Mouse (Mus musculus): ENCODE measurements around the gene Cidec. TPM values are rescaled to one million over a fixed set of nuclear protein-coding genes. Genes with fewer than 3 reads are reported as not detected.
A peak's percentile ranks its signal among the peaks of the same experiment; 100 is the strongest.

The Cidec gene
- polyA plus RNA-seq, 1 experiment from 2014 or later: not detected

DNA sequence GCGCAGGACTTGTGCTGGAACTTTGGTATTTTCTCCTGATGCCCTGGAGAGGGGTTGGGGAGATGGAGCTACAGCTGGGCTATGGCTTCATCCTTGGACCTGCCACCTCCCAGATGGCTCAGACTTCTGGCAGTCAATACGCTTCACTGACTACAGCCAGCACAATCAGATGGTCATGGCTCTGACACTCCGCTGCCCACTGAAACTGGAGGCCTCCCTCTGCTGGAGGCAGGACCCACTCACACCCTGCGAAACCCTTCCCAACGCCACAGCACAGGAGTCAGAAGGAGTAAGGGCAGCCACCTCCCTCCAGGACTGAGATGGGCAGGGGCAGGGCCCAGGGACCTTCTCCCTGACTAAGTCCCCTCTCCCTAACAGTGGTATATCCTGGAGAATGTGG, 30.0 kb upstream of the Cidec start:
- no peak overlapping the region for H3K27ac ChIP-seq
- no peaks in the 10 kb centered on the region for H3K36me3 ChIP-seq (ENCODE audit: inconsistent target)
- H3K4me3 ChIP-seq (ENCODE audit: inconsistent target): no peak overlapping the region
- WGBS (ENCODE audit: missing documents): 87% methylated on average over 5 of the region's 5 CpGs
- H3K79me2 ChIP-seq (ENCODE audit: inconsistent target): no peaks in the 10 kb centered on the region

DNA sequence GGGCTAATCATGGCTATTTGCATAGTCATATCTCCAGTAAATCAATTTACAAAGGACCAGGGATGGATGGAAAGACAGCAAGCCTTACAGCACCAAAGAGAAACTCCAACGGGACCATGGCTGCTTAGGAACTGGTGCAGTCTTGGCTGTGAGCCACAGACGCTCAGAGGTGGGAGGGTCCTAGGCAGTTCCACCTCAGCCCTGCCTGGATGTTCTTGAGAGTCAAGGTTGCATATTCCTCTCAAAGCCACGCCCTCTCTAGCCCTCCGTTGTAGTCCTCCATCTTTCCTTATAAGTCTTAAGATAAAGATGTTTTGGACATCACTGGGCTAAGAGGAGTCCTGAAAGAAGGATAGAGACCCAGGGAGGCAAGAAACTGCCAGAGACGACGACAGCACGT, 28.5 kb upstream of the Cidec start:
- Histone ChIP-seq H3K27ac (no peak overlapping the region), H3K79me2 (ENCODE audit: inconsistent target) (no peaks in the 10 kb centered on the region), H3K4me3 (ENCODE audit: inconsistent target) (no peak overlapping the region), H3K36me3 (ENCODE audit: inconsistent target) (no peaks in the 10 kb centered on the region)
- 81% methylated on average over 7 of the region's 7 CpGs for WGBS (ENCODE audit: missing documents)

DNA sequence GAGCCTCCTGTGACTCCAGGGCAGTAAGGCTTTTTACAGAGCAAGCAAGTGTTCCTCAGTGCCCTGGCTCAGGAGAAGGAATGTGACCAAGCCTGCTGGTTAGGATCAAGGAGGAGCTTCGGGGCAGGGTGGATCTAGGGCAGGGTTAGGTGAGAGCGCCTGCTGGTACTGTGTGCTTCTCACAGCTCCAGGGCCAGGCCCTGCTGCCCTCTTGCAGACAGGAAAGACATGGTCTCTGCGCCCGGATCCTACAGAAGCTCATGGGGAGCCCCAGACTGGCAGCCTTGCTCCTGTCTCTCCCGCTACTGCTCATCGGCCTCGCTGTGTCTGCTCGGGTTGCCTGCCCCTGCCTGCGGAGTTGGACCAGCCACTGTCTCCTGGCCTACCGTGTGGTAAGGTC, 23.1 kb upstream of the Cidec start:
- Histone ChIP-seq H3K4me3 (ENCODE audit: inconsistent target) (no peak overlapping the region), H3K36me3 (ENCODE audit: inconsistent target) (no peaks in the 10 kb centered on the region), H3K27ac (no peak overlapping the region), H3K79me2 (ENCODE audit: inconsistent target) (no peaks in the 10 kb centered on the region)
- 54% methylated on average over 8 of the region's 10 CpGs for WGBS (ENCODE audit: missing documents)

DNA sequence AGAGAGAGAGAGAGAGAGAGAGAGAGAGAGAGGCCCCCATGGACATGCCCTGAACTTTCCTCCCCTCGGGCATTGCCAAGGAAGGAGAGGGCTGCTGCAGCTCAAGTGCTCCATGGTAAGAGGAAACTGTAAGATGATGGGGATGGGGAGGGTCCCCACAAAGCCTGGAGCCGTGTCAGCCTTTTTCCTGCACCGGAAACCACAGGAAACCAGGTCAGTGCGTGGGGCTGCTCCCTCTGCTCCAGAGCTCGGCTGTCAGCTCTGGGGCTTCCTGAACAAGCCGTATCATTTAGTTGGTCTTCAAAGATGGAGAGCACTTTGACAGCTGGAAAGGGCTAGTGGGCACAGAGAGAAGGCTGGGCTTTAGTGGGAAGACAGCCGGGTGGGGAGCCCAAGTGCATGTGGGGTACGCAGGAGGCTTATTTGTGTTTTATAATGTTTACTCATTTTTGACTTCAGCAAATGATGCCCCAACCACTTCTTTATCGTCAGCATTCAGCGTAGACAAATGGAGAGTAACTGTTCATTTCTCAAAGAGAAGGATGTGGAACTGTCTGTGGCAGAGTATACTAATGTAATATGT, 22.5 kb upstream of the Cidec start, which contains the start of gene Il17re:
Gene Il17re (plus strand): TSS at position 533 of the 583 bp plus-strand sequence.
- 17% methylated on average over 7 of the region's 10 CpGs for WGBS (ENCODE audit: missing documents)
- Histone ChIP-seq H3K4me3 (ENCODE audit: inconsistent target) (no peak within 1 kb of the TSS), H3K79me2 (ENCODE audit: inconsistent target) (no peaks in the 10 kb centered on the region), H3K27ac (no peak within 1 kb of the TSS), H3K36me3 (ENCODE audit: inconsistent target) (no peaks in the 10 kb centered on the region)

GRCm38 (mm10) chr6:113455007-113455406, 19.4 kb upstream of the Cidec start:
- Histone ChIP-seq H3K27ac (no peak overlapping the region), H3K79me2 (ENCODE audit: inconsistent target) (no peaks in the 10 kb centered on the region), H3K4me3 (ENCODE audit: inconsistent target) (no peak overlapping the region), H3K36me3 (ENCODE audit: inconsistent target) (no peaks in the 10 kb centered on the region)
- 22% methylated on average over 5 of the region's 5 CpGs for WGBS (ENCODE audit: missing documents)

DNA sequence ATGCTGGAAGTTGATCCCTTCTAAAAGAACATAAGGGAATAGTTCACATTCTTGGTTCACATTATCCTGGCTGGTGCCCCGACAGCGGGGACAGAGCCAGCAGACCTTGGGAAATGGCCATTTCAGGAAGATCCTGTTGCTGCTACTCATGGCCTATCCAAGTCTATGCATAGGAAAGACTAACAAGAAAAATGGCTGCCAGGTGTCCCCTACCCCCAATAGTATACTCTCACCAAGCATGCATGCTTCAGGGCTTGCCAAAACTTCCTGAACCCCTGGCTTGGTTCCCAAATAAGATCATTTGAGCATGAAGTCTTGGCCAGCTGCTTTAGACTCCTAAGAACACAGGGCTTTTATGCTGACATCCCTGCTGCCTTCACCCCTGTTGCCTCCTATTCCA, 16.3 kb upstream of the Cidec start:
- Histone ChIP-seq H3K36me3 (ENCODE audit: inconsistent target) (peaks cover 14% of the 10 kb centered on the region; the same call in 1 of the 2 replicates), H3K79me2 (ENCODE audit: inconsistent target) (no peaks in the 10 kb centered on the region), H3K4me3 (ENCODE audit: inconsistent target) (no peak overlapping the region), H3K27ac (no peak overlapping the region)
- 93% methylated on average over 2 of the region's 2 CpGs for WGBS (ENCODE audit: missing documents)

- H3K27ac ChIP-seq: no peak overlapping the region
- H3K79me2 ChIP-seq (ENCODE audit: inconsistent target): peaks cover 16% of the 10 kb centered on the region
- 97% methylated on average over 4 of the region's 4 CpGs for WGBS (ENCODE audit: missing documents)
- peaks cover 14% of the 10 kb centered on the region; the same call in 1 of the 2 replicates for H3K36me3 ChIP-seq (ENCODE audit: inconsistent target)
- no peak overlapping the region for H3K4me3 ChIP-seq (ENCODE audit: inconsistent target)
Observed at GRCm38 (mm10) chr6:113447639-113448038, 12.1 kb upstream of the Cidec start.

DNA sequence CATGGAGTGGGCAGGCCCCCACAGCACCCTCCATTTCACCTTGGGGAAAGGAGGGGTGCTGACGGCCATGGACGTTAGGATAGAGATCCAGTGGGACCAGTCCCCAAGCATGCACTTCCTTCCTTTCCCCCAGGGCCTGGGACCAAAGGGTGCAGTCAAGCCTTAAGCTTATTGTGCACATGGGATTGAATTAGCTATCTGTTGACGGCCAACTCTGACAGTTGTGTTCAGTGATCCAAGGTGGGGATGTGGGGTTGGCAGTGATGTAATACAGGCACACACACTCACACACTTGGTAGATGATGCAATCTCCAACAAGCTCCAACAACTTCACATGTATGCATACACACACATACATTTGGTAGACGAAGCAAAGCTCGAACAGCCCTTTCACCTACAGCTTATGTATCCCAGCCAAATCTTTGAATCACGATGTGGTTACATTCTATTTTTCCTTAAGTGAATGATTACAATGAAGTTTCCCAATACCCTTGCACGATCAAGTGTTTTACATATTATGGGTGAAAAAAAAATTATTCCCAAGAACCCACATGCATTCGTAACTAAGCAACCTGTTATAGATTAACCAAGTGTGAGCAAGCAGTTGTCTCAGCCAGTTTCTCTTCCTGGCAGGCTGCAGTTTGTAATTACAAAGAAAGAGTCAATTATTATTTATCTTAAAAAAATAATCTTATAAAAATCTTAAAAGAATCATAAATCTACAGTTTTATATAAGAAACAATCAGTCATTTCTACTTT, 8.8 kb upstream of the Cidec start:
- 92% methylated on average over 6 of the region's 8 CpGs for WGBS (ENCODE audit: missing documents)
- Histone ChIP-seq H3K36me3 (ENCODE audit: inconsistent target) (peaks cover 14% of the 10 kb centered on the region; the same call in 1 of the 2 replicates), H3K4me3 (ENCODE audit: inconsistent target) (no peak overlapping the region), H3K79me2 (ENCODE audit: inconsistent target) (peaks cover 18% of the 10 kb centered on the region), H3K27ac (no peak overlapping the region)

DNA sequence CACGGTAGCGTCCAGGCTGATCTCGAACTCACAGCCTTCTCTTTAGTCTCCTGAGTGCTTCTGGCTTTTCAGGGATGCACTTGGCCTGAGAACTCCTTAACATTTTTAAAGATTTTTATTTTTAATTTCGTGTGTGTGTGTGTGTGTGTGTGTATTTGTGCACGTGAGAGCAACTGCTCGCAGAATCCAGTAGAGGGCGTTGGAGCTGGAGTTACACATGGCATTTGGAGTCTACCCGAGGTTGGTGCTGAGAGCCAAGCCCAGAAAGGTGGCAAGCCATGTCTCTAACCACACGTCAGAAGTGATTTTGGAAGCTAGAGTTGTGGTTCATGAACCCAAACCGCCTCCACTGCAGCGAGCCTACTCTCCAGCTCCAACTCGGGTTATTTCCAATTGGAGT, 7.5 kb upstream of the Cidec start:
- Histone ChIP-seq H3K27ac (peak overlapping the region; percentile 28; the same call in 1 of the 2 replicates), H3K4me3 (ENCODE audit: inconsistent target) (peak overlapping the region; percentile 91), H3K36me3 (ENCODE audit: inconsistent target) (peaks cover 10% of the 10 kb centered on the region; the same call in 1 of the 2 replicates), H3K79me2 (ENCODE audit: inconsistent target) (peaks cover 18% of the 10 kb centered on the region)
- WGBS (ENCODE audit: missing documents): 49% methylated on average over 12 of the region's 12 CpGs

DNA sequence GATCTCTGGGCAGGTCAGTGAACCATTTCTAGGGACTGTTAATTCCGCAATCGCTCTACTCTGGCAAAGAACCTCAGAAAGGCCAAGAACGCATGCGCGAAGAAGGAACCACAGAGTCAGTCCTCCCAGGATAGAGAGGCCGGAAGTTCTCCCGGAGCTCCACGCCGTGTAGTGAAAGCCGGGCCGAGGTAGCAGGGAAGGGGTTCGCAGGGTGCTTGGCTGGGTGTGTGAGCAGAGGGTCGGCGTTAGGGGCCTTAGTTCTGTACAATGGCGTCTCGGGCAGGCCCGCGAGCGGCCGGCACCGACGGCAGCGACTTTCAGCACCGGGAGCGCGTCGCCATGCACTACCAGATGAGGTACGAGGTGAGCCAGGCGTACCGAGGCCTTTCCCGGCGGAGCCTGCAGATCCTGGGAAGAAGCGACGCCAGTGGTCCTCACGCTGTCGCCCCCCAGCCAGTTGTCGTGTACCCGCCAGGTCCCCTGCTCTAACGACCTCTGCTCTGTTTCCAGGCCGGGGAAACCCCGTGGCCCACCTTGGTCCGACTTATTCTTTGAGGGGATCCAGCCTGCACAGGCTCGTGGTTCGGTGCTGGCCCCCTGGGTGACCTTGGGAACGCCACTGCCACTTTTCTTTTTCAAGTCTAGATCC, 7.0 kb upstream of the Cidec start, which contains the start of gene Jagn1:
Gene Jagn1 (plus strand): TSS at position 128 of the 649 bp plus-strand sequence.
- Histone ChIP-seq H3K4me3 (ENCODE audit: inconsistent target) (peak within 1 kb of the TSS; percentile 91), H3K27ac (peak within 1 kb of the TSS; percentile 28; the same call in 1 of the 2 replicates), H3K79me2 (ENCODE audit: inconsistent target) (peaks cover 18% of the 10 kb centered on the region), H3K36me3 (ENCODE audit: inconsistent target) (peaks cover 5% of the 10 kb centered on the region; the same call in 1 of the 2 replicates)
- under 1% methylated on average over 45 of the region's 45 CpGs for WGBS (ENCODE audit: missing documents)

DNA sequence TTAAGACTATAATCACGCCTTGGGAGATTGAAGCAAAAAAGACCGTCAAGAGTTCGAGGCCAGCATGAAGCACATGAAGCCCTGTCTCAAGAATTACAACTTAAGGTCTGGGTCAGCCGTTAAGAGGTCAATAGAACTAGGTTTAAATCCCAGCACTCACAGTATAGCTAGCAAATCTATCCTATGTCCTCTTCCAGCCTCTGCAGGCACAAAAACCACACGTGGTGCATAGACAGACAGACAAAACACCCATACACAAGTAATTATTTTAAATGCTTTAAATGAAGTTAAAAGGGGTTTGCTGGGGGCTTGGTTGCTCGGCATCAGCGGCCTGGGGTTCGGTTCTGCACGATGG, 6.5 kb upstream of the Cidec start:
- 39% methylated on average over 9 of the region's 9 CpGs for WGBS (ENCODE audit: missing documents)
- Histone ChIP-seq H3K36me3 (ENCODE audit: inconsistent target) (no peaks in the 10 kb centered on the region; the same call in 1 of the 2 replicates), H3K27ac (no peak overlapping the region), H3K79me2 (ENCODE audit: inconsistent target) (peaks cover 18% of the 10 kb centered on the region), H3K4me3 (ENCODE audit: inconsistent target) (peak overlapping the region; percentile 91; the same call in 1 of the 2 replicates)

GRCm38 (mm10) chr6:113441147-113441680, 5.7 kb upstream of the Cidec start:
- 54% methylated on average over 7 of the region's 7 CpGs for WGBS (ENCODE audit: missing documents)
- peaks cover 18% of the 10 kb centered on the region for H3K79me2 ChIP-seq (ENCODE audit: inconsistent target)
- H3K36me3 ChIP-seq (ENCODE audit: inconsistent target): no peaks in the 10 kb centered on the region
- H3K27ac ChIP-seq: no peak overlapping the region
- no peak overlapping the region for H3K4me3 ChIP-seq (ENCODE audit: inconsistent target)

DNA sequence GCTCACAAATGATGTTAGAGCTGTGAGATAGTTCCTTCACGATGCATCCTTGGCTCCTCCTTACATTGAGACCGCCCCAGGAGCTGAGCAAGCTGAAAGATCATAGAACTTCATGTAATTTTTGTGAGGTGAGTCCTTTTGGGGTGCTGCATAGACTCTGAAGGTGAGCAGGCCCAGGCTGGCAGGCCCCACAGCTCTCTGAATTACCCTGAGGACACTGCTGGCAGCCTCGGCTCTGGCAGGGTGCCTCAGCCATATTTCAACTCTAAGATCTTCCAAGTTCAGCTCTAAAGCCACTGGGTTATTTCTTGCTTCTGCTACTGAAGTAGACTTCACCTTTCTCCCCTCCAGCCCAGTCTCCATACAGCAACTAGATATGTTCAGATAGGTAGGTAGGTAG, 5.1 kb upstream of the Cidec start:
- 89% methylated on average over 3 of the region's 3 CpGs for WGBS (ENCODE audit: missing documents)
- no peak overlapping the region for H3K27ac ChIP-seq
- no peak overlapping the region for H3K4me3 ChIP-seq (ENCODE audit: inconsistent target)
- no peaks in the 10 kb centered on the region for H3K36me3 ChIP-seq (ENCODE audit: inconsistent target)
- H3K79me2 ChIP-seq (ENCODE audit: inconsistent target): peaks cover 18% of the 10 kb centered on the region

- Histone ChIP-seq H3K79me2 (ENCODE audit: inconsistent target) (peaks cover 14% of the 10 kb centered on the region), H3K27ac (no peak overlapping the region), H3K36me3 (ENCODE audit: inconsistent target) (no peaks in the 10 kb centered on the region), H3K4me3 (ENCODE audit: inconsistent target) (no peak overlapping the region)
- 72% methylated on average over 11 of the region's 12 CpGs for WGBS (ENCODE audit: missing documents)
Observed at GRCm38 (mm10) chr6:113438721-113439430, 3.3 kb upstream of the Cidec start.
